Mouse (Mus musculus): Measurements from ENCODE around the gene Lrch4. TPM values are rescaled to one million over a fixed set of nuclear protein-coding genes. Genes with fewer than 3 reads are reported as not detected.

The Lrch4 gene
- polyA plus RNA-seq, 1 experiment from 2014 or later, result 19.3 TPM

GRCm38 (mm10) chr5:137629306-137629721, 393 bp downstream of the Lrch4 start:
- 0% methylated on average over 23 of the region's 23 CpGs for WGBS
- Histone ChIP-seq H3K9ac (replicated peaks; ENCODE audit: low read depth, low read length) (peak overlapping the region; percentile 85), H3K9me3 (ENCODE audit: control insufficient read depth, low read length) (no peaks in the 10 kb centered on the region), H3K27ac (ENCODE audit: low read length) (peak overlapping the region; percentile 90), H3K4me2 (ENCODE audit: low read length) (peak overlapping the region; percentile 94), H3K4me1 (replicated peaks; ENCODE audit: control insufficient read depth, insufficient read depth, low read length) (peaks cover 26% of the 10 kb centered on the region), H3K27me3 (replicated peaks; ENCODE audit: control insufficient read depth, insufficient read depth, low read length) (no peaks in the 10 kb centered on the region), H3K4me3 (replicated peaks; ENCODE audit: low read length) (peak overlapping the region; percentile 98), H3K36me3 (ENCODE audit: control insufficient read depth, insufficient read depth) (no peaks in the 10 kb centered on the region)
- peak; percentile 0; the same call in 1 of the 2 replicates for ATAC-seq

- 22% methylated on average over 6 of the region's 6 CpGs for WGBS
- no peak overlapping the region; the same call in 1 of the 2 replicates for H3K27ac ChIP-seq (ENCODE audit: low read length)
- no peaks in the 10 kb centered on the region for H3K36me3 ChIP-seq (ENCODE audit: control insufficient read depth, insufficient read depth)
- no peaks in the 10 kb centered on the region for H3K9me3 ChIP-seq (ENCODE audit: control insufficient read depth, low read length)
- H3K27me3 ChIP-seq (replicated peaks; ENCODE audit: control insufficient read depth, insufficient read depth, low read length), result no peaks in the 10 kb centered on the region
- ATAC-seq, result no peak
- H3K4me3 ChIP-seq (replicated peaks; ENCODE audit: low read length), result peak overlapping the region; percentile 98
- peak overlapping the region; percentile 85 for H3K9ac ChIP-seq (replicated peaks; ENCODE audit: low read depth, low read length)
- H3K4me1 ChIP-seq (replicated peaks; ENCODE audit: control insufficient read depth, insufficient read depth, low read length), result peaks cover 26% of the 10 kb centered on the region
- H3K4me2 ChIP-seq (ENCODE audit: low read length), result peak overlapping the region; percentile 94
Measured at GRCm38 (mm10) chr5:137629906-137630545, 1.1 kb downstream of the Lrch4 start.

GRCm38 (mm10) chr5:137630602-137631001, 1.7 kb downstream of the Lrch4 start:
- H3K4me1 ChIP-seq (replicated peaks; ENCODE audit: control insufficient read depth, insufficient read depth, low read length), result peaks cover 26% of the 10 kb centered on the region
- no peaks in the 10 kb centered on the region for H3K27me3 ChIP-seq (replicated peaks; ENCODE audit: control insufficient read depth, insufficient read depth, low read length)
- ATAC-seq, result no peak
- no peaks in the 10 kb centered on the region for H3K9me3 ChIP-seq (ENCODE audit: control insufficient read depth, low read length)
- 59% methylated on average over 3 of the region's 3 CpGs for WGBS
- no peak overlapping the region for H3K27ac ChIP-seq (ENCODE audit: low read length)
- H3K36me3 ChIP-seq (ENCODE audit: control insufficient read depth, insufficient read depth), result 0 out of 2 replicates have a peak, but pooled peaks cover 2% of the 10 kb centered on the region
- peak overlapping the region; percentile 94; the same call in 1 of the 2 replicates for H3K4me2 ChIP-seq (ENCODE audit: low read length)
- no peak overlapping the region for H3K4me3 ChIP-seq (replicated peaks; ENCODE audit: low read length)
- no peak overlapping the region; the same call in 1 of the 2 replicates for H3K9ac ChIP-seq (replicated peaks; ENCODE audit: low read depth, low read length)

- 78% methylated on average over 9 of the region's 9 CpGs for whole genome bisulfite sequencing
- no peak overlapping the region for H3K27ac ChIP-seq (ENCODE audit: low read length)
- H3K9me3 ChIP-seq (ENCODE audit: control insufficient read depth, low read length), result no peaks in the 10 kb centered on the region
- H3K27me3 ChIP-seq (replicated peaks; ENCODE audit: control insufficient read depth, insufficient read depth, low read length), result no peaks in the 10 kb centered on the region
- no peak overlapping the region; the same call in 1 of the 2 replicates for H3K9ac ChIP-seq (replicated peaks; ENCODE audit: low read depth, low read length)
- H3K36me3 ChIP-seq (ENCODE audit: control insufficient read depth, insufficient read depth), result peaks cover 5% of the 10 kb centered on the region; the same call in 1 of the 2 replicates
- peaks cover 26% of the 10 kb centered on the region for H3K4me1 ChIP-seq (replicated peaks; ENCODE audit: control insufficient read depth, insufficient read depth, low read length)
- H3K4me3 ChIP-seq (replicated peaks; ENCODE audit: low read length), result no peak overlapping the region
- H3K4me2 ChIP-seq (ENCODE audit: low read length), result no peak overlapping the region
- ATAC-seq, result no peak
Measured at GRCm38 (mm10) chr5:137631171-137631570, 2.2 kb downstream of the Lrch4 start.

GRCm38 (mm10) chr5:137631591-137631990, 2.7 kb downstream of the Lrch4 start:
- Histone ChIP-seq H3K4me3 (replicated peaks; ENCODE audit: low read length) (no peak overlapping the region), H3K4me2 (ENCODE audit: low read length) (no peak overlapping the region), H3K9me3 (ENCODE audit: control insufficient read depth, low read length) (no peaks in the 10 kb centered on the region), H3K27ac (ENCODE audit: low read length) (no peak overlapping the region), H3K36me3 (ENCODE audit: control insufficient read depth, insufficient read depth) (peaks cover 7% of the 10 kb centered on the region; the same call in 1 of the 2 replicates), H3K9ac (replicated peaks; ENCODE audit: low read depth, low read length) (no peak overlapping the region), H3K27me3 (replicated peaks; ENCODE audit: control insufficient read depth, insufficient read depth, low read length) (no peaks in the 10 kb centered on the region), H3K4me1 (replicated peaks; ENCODE audit: control insufficient read depth, insufficient read depth, low read length) (peaks cover 26% of the 10 kb centered on the region)
- ATAC-seq, result no peak
- WGBS, result 84% methylated on average over 4 of the region's 4 CpGs

GRCm38 (mm10) chr5:137633397-137634084, 4.6 kb downstream of the Lrch4 start:
- peaks cover 18% of the 10 kb centered on the region; the same call in 1 of the 2 replicates for H3K36me3 ChIP-seq (ENCODE audit: control insufficient read depth, insufficient read depth)
- no peak overlapping the region for H3K9ac ChIP-seq (replicated peaks; ENCODE audit: low read depth, low read length)
- WGBS, result 84% methylated on average over 12 of the region's 12 CpGs
- no peak overlapping the region for H3K4me3 ChIP-seq (replicated peaks; ENCODE audit: low read length)
- H3K4me1 ChIP-seq (replicated peaks; ENCODE audit: control insufficient read depth, insufficient read depth, low read length), result peaks cover 20% of the 10 kb centered on the region
- no peaks in the 10 kb centered on the region for H3K27me3 ChIP-seq (replicated peaks; ENCODE audit: control insufficient read depth, insufficient read depth, low read length)
- H3K4me2 ChIP-seq (ENCODE audit: low read length), result no peak overlapping the region
- H3K9me3 ChIP-seq (ENCODE audit: control insufficient read depth, low read length), result no peaks in the 10 kb centered on the region
- ATAC-seq, result no peak
- no peak overlapping the region for H3K27ac ChIP-seq (ENCODE audit: low read length)

GRCm38 (mm10) chr5:137639472-137639871, 10.6 kb downstream of the Lrch4 start:
- Histone ChIP-seq H3K9me3 (ENCODE audit: control insufficient read depth, low read length) (no peaks in the 10 kb centered on the region), H3K4me2 (ENCODE audit: low read length) (no peak overlapping the region), H3K4me1 (replicated peaks; ENCODE audit: control insufficient read depth, insufficient read depth, low read length) (no peaks in the 10 kb centered on the region), H3K27ac (ENCODE audit: low read length) (no peak overlapping the region), H3K27me3 (replicated peaks; ENCODE audit: control insufficient read depth, insufficient read depth, low read length) (peaks cover 11% of the 10 kb centered on the region), H3K4me3 (replicated peaks; ENCODE audit: low read length) (no peak overlapping the region), H3K9ac (replicated peaks; ENCODE audit: low read depth, low read length) (0 out of 2 replicates have a peak overlapping the region, but pooled peaks have one; percentile 3), H3K36me3 (ENCODE audit: control insufficient read depth, insufficient read depth) (peaks cover 35% of the 10 kb centered on the region)
- 91% methylated on average over 7 of the region's 7 CpGs for WGBS
- ATAC-seq, result no peak

GRCm38 (mm10) chr5:137641054-137641453, 12.1 kb downstream of the Lrch4 start, which contains the start of gene Sap25:
Gene Sap25 (plus strand): TSS chr5:137641334.
- H3K9me3 ChIP-seq (ENCODE audit: control insufficient read depth, low read length), result no peaks in the 10 kb centered on the region
- peaks cover 5% of the 10 kb centered on the region; the same call in 1 of the 2 replicates for H3K4me1 ChIP-seq (replicated peaks; ENCODE audit: control insufficient read depth, insufficient read depth, low read length)
- no peak within 1 kb of the TSS for H3K9ac ChIP-seq (replicated peaks; ENCODE audit: low read depth, low read length)
- H3K4me2 ChIP-seq (ENCODE audit: low read length), result no peak within 1 kb of the TSS
- H3K27me3 ChIP-seq (replicated peaks; ENCODE audit: control insufficient read depth, insufficient read depth, low read length), result peaks cover 24% of the 10 kb centered on the region
- H3K36me3 ChIP-seq (ENCODE audit: control insufficient read depth, insufficient read depth), result peaks cover 31% of the 10 kb centered on the region
- WGBS, result 90% methylated on average over 19 of the region's 19 CpGs
- no peak within 1 kb of the TSS for H3K27ac ChIP-seq (ENCODE audit: low read length)
- H3K4me3 ChIP-seq (replicated peaks; ENCODE audit: low read length), result no peak within 1 kb of the TSS
- ATAC-seq, result no peak

GRCm38 (mm10) chr5:137642886-137643285, 14.0 kb downstream of the Lrch4 start:
- Histone ChIP-seq H3K4me1 (replicated peaks; ENCODE audit: control insufficient read depth, insufficient read depth, low read length) (peaks cover 5% of the 10 kb centered on the region; the same call in 1 of the 2 replicates), H3K27me3 (replicated peaks; ENCODE audit: control insufficient read depth, insufficient read depth, low read length) (peaks cover 27% of the 10 kb centered on the region), H3K9me3 (ENCODE audit: control insufficient read depth, low read length) (no peaks in the 10 kb centered on the region), H3K4me2 (ENCODE audit: low read length) (no peak overlapping the region), H3K9ac (replicated peaks; ENCODE audit: low read depth, low read length) (no peak overlapping the region), H3K36me3 (ENCODE audit: control insufficient read depth, insufficient read depth) (peaks cover 17% of the 10 kb centered on the region), H3K4me3 (replicated peaks; ENCODE audit: low read length) (no peak overlapping the region), H3K27ac (ENCODE audit: low read length) (no peak overlapping the region)
- no peak for ATAC-seq
- 55% methylated on average over 4 of the region's 4 CpGs for WGBS
